Mouse (Mus musculus): ENCODE results near the gene Zbtb32. TPM values are rescaled to one million over a fixed set of nuclear protein-coding genes. Genes with fewer than 3 reads are reported as not detected.

The Zbtb32 gene
- polyA plus RNA-seq, 2 experiments, result 0.06 TPM; not detected in 1

- peak within 1 kb of the TSS; percentile 78 for H3K27ac ChIP-seq
- H3K36me3 ChIP-seq (replicated peaks; ENCODE audit: control insufficient read depth, insufficient read depth, low read depth), result peaks cover 19% of the 10 kb centered on the region
- peak within 1 kb of the TSS; percentile 77 for H3K9ac ChIP-seq (replicated peaks)
- H3K27me3 ChIP-seq (ENCODE audit: control insufficient read depth, insufficient read depth, low read length), result no peaks in the 10 kb centered on the region
- H3K4me2 ChIP-seq (ENCODE audit: low read depth), result peak within 1 kb of the TSS; percentile 92
- TF ChIP-seq CTCF (IDR thresholded peaks at IDR 0.05; ENCODE audit: low read depth), result no peak
- TF ChIP-seq EP300 (IDR thresholded peaks at IDR 0.05; ENCODE audit: low read depth), result no peak
- ATAC-seq (ENCODE audit: insufficient read depth), result peak; percentile 77
- DNase-seq (ENCODE audit: low read depth in 3 of 3, low spot score in 3 of 3), result peak; percentile 92 to 93 (median 93)
- H3K4me3 ChIP-seq (ENCODE audit: insufficient read depth in 1 of 2, low read depth in 2 of 2, low read length in 2 of 2), result peak within 1 kb of the TSS; percentile 83 to 90
- under 1% methylated on average over 20 of the region's 20 CpGs for WGBS (ENCODE audit: insufficient replicate concordance)
- H3K4me1 ChIP-seq (replicated peaks; ENCODE audit: control insufficient read depth in 2 of 2, insufficient read depth in 2 of 2, low read length in 1 of 2), result peaks cover 12 to 17% of the 10 kb centered on the region in 2 experiments
- no peaks in the 10 kb centered on the region for H3K9me3 ChIP-seq (ENCODE audit: control insufficient read depth, low read length)
Measured at GRCm38 (mm10) chr7:30559443-30559954, 39.2 kb downstream of the Zbtb32 start, which contains the start of gene Lin37. Gene Lin37 (minus strand): TSS chr7:30559838.

GRCm38 (mm10) chr7:30558656-30559442 is 39.9 kb downstream of the Zbtb32 start:
- peak; percentile 42; the same call in 1 of the 2 replicates for ATAC-seq (ENCODE audit: insufficient read depth)
- peaks cover 19% of the 10 kb centered on the region for H3K36me3 ChIP-seq (replicated peaks; ENCODE audit: control insufficient read depth, insufficient read depth, low read depth)
- 8% methylated on average over 12 of the region's 12 CpGs for WGBS (ENCODE audit: insufficient replicate concordance)
- H3K4me2 ChIP-seq (ENCODE audit: low read depth), result peak overlapping the region; percentile 92
- H3K4me3 ChIP-seq (ENCODE audit: insufficient read depth in 1 of 2, low read depth in 2 of 2, low read length in 2 of 2), result peak overlapping the region; percentile 83 to 90
- TF ChIP-seq EP300 (IDR thresholded peaks at IDR 0.05; ENCODE audit: low read depth), result no peak
- peak; percentile 25; the same call in 1 of the 2 replicates for TF ChIP-seq CTCF (IDR thresholded peaks at IDR 0.05; ENCODE audit: low read depth)
- H3K27me3 ChIP-seq (ENCODE audit: control insufficient read depth, insufficient read depth, low read length), result no peaks in the 10 kb centered on the region
- peak in 2 of 3 experiments; percentile 30 to 58 for DNase-seq (ENCODE audit: low read depth in 3 of 3, low spot score in 3 of 3)
- H3K27ac ChIP-seq, result peak overlapping the region; percentile 78
- H3K9me3 ChIP-seq (ENCODE audit: control insufficient read depth, low read length), result no peaks in the 10 kb centered on the region
- H3K9ac ChIP-seq (replicated peaks), result peak overlapping the region; percentile 77
- H3K4me1 ChIP-seq (replicated peaks; ENCODE audit: control insufficient read depth in 2 of 2, insufficient read depth in 2 of 2, low read length in 1 of 2), result peaks cover 12 to 15% of the 10 kb centered on the region in 2 experiments

GRCm38 (mm10) chr7:30557901-30558514 is 40.7 kb downstream of the Zbtb32 start:
- H3K4me1 ChIP-seq (replicated peaks; ENCODE audit: control insufficient read depth in 2 of 2, insufficient read depth in 2 of 2, low read length in 1 of 2), result peaks cover 16 to 17% of the 10 kb centered on the region in 2 experiments
- no peaks in the 10 kb centered on the region for H3K9me3 ChIP-seq (ENCODE audit: control insufficient read depth, low read length)
- 83% methylated on average over 13 of the region's 13 CpGs for WGBS (ENCODE audit: insufficient replicate concordance)
- ATAC-seq (ENCODE audit: insufficient read depth), result no peak
- peak overlapping the region; percentile 83 to 90; a peak in 3 of 4 replicates for H3K4me3 ChIP-seq (ENCODE audit: insufficient read depth in 1 of 2, low read depth in 2 of 2, low read length in 2 of 2)
- no peak for TF ChIP-seq CTCF (IDR thresholded peaks at IDR 0.05; ENCODE audit: low read depth)
- no peak for TF ChIP-seq EP300 (IDR thresholded peaks at IDR 0.05; ENCODE audit: low read depth)
- peak overlapping the region; percentile 78; the same call in 1 of the 2 replicates for H3K27ac ChIP-seq
- H3K4me2 ChIP-seq (ENCODE audit: low read depth), result peak overlapping the region; percentile 92
- H3K27me3 ChIP-seq (ENCODE audit: control insufficient read depth, insufficient read depth, low read length), result no peaks in the 10 kb centered on the region
- H3K36me3 ChIP-seq (replicated peaks; ENCODE audit: control insufficient read depth, insufficient read depth, low read depth), result peaks cover 19% of the 10 kb centered on the region
- no peak for DNase-seq (ENCODE audit: low read depth in 3 of 3, low spot score in 3 of 3)
- peak overlapping the region; percentile 77 for H3K9ac ChIP-seq (replicated peaks)

- Histone ChIP-seq H3K27ac (no peak overlapping the region), H3K4me3 (ENCODE audit: insufficient read depth in 1 of 2, low read depth in 2 of 2, low read length in 2 of 2) (no peak overlapping the region), H3K36me3 (replicated peaks; ENCODE audit: control insufficient read depth, insufficient read depth, low read depth) (peaks cover 19% of the 10 kb centered on the region), H3K9ac (replicated peaks) (no peak overlapping the region), H3K4me2 (ENCODE audit: low read depth) (no peak overlapping the region), H3K4me1 (replicated peaks; ENCODE audit: control insufficient read depth in 2 of 2, insufficient read depth in 2 of 2, low read length in 1 of 2) (peaks cover 15 to 17% of the 10 kb centered on the region in 2 experiments), H3K9me3 (ENCODE audit: control insufficient read depth, low read length) (no peaks in the 10 kb centered on the region), H3K27me3 (ENCODE audit: control insufficient read depth, insufficient read depth, low read length) (no peaks in the 10 kb centered on the region)
- DNase-seq (ENCODE audit: low read depth in 3 of 3, low spot score in 3 of 3) (no peak), ATAC-seq (ENCODE audit: insufficient read depth) (no peak)
- WGBS (ENCODE audit: insufficient replicate concordance), result 85% methylated on average over 18 of the region's 18 CpGs
- peak; percentile 59 for TF ChIP-seq CTCF (IDR thresholded peaks at IDR 0.05; ENCODE audit: low read depth)
- TF ChIP-seq EP300 (IDR thresholded peaks at IDR 0.05; ENCODE audit: low read depth), result no peak
Measured at GRCm38 (mm10) chr7:30556894-30557536, 41.7 kb downstream of the Zbtb32 start.

Measured in liver, embryonic 14.5 days (tissue).